Mouse (Mus musculus) myocyte (in vitro differentiated cells): ENCODE results near the gene Rgs6. TPM values are rescaled to one million over a fixed set of nuclear protein-coding genes. Genes with fewer than 3 reads are reported as not detected.

Source experiments
- H3K27me3 ChIP-seq: one replicate; pipeline ENCODE4 v1.6.1; 2011; ENCODE audit not compliant: control insufficient read depth, insufficient read depth, insufficient read length
- H3K36me3 ChIP-seq: one replicate; pipeline ENCODE4 v1.6.1; 2011; ENCODE audit not compliant: control insufficient read depth, insufficient read depth
- H3K4me2 ChIP-seq: one replicate; pipeline ENCODE4 v1.6.1; 2011; ENCODE audit warnings: low read depth, control low read depth
- H3K4me3 ChIP-seq: one replicate; pipeline ENCODE4 v1.5.1; 2011; ENCODE audit warnings: mild to moderate bottlenecking, control low read depth, moderate library complexity
- H3K79me2 ChIP-seq: one replicate; pipeline ENCODE4 v1.6.1; 2011; ENCODE audit not compliant: control insufficient read depth, insufficient read depth
- H3ac ChIP-seq: one replicate; pipeline ENCODE4 v1.6.1; 2011; ENCODE audit not compliant: control insufficient read depth, insufficient read length
- CEBPB ChIP-seq: IDR thresholded peaks from 2 replicates; pipeline ENCODE4 v1.6.1; 2011; ENCODE audit warnings: mild to moderate bottlenecking, moderate library complexity; ENCODE audit not compliant: poor library complexity, insufficient read depth, severe bottlenecking
- E2F4 ChIP-seq: IDR thresholded peaks from one replicate; pipeline ENCODE4 v1.6.1; 2011; ENCODE audit warnings: mild to moderate bottlenecking, control low read depth, moderate library complexity; ENCODE audit not compliant: insufficient read depth
- MAX ChIP-seq: IDR thresholded peaks from one replicate; pipeline ENCODE4 v1.6.1; 2011; ENCODE audit warnings: low read depth, mild to moderate bottlenecking, control low read depth
- MYOD1 ChIP-seq, 3 experiments: IDR thresholded peaks; one replicate each; pipeline ENCODE4 v1.6.1; 2011; ENCODE audit warnings: control low read depth in 2 of 3, low read depth in 2 of 3, mild to moderate bottlenecking in 2 of 3, moderate library complexity in 1 of 3; ENCODE audit not compliant: insufficient read length in 2 of 3, control insufficient read depth in 1 of 3
- MYOG ChIP-seq, 3 experiments: IDR thresholded peaks; one replicate each; pipeline ENCODE4 v1.6.1; 2011; ENCODE audit warnings: control low read depth in 2 of 3, low read depth in 2 of 3, mild to moderate bottlenecking in 2 of 3; ENCODE audit not compliant: insufficient read length in 2 of 3, control insufficient read depth in 1 of 3, insufficient read depth in 1 of 3
- POLR2A ChIP-seq: IDR thresholded peaks from one replicate; pipeline ENCODE4 v1.6.1; 2011; ENCODE audit warnings: low read depth, mild to moderate bottlenecking, control low read depth, moderate library complexity; ENCODE audit not compliant: insufficient read length
- POLR2AphosphoS2 ChIP-seq: IDR thresholded peaks from one replicate; pipeline ENCODE4 v1.6.1; 2011; ENCODE audit warnings: low read depth, control low read depth; ENCODE audit not compliant: insufficient read length
- REST ChIP-seq: IDR thresholded peaks from one replicate; pipeline ENCODE4 v1.6.1; 2011; ENCODE audit warnings: mild to moderate bottlenecking, control low read depth, moderate library complexity; ENCODE audit not compliant: insufficient read depth, insufficient read length
- SRF ChIP-seq: IDR thresholded peaks from one replicate; pipeline ENCODE4 v1.6.1; 2011; ENCODE audit warnings: low read depth; ENCODE audit not compliant: control insufficient read depth, insufficient read length
- TCF12 ChIP-seq: IDR thresholded peaks from one replicate; pipeline ENCODE4 v1.6.1; 2011; ENCODE audit warnings: mild to moderate bottlenecking, control low read depth; ENCODE audit not compliant: poor library complexity, insufficient read depth, severe bottlenecking
- TCF3 ChIP-seq: IDR thresholded peaks from one replicate; pipeline ENCODE4 v1.6.1; 2011; ENCODE audit warnings: low read depth, control low read depth; ENCODE audit not compliant: insufficient read length
- USF1 ChIP-seq: IDR thresholded peaks from one replicate; pipeline ENCODE4 v1.6.1; 2011; ENCODE audit warnings: low read depth, mild to moderate bottlenecking, control low read depth, moderate library complexity
- polyA plus RNA-seq: library from polyadenylated mRNA; unstranded; fragments of >200 nt; fragmentation: generic; extraction: Trizol; gene quantifications from one replicate; pipeline ENCODE4 v1.2.1, GENCODE M21; 2012; ENCODE audit warnings: missing spikeins

Rgs6 gene
- polyA plus RNA-seq, 1 experiment, result not detected

- H3K36me3 ChIP-seq, result no peaks in the 10 kb centered on the region
- H3ac ChIP-seq, result no peak overlapping the region
- no peak overlapping the region for H3K4me3 ChIP-seq
- TF ChIP-seq POLR2A (no peak), TCF3 (no peak), TCF12 (no peak), SRF (no peak), MYOD1 (IDR thresholded peaks at IDR 0.05; ENCODE audit: control insufficient read depth in 1 of 3, insufficient read length in 2 of 3, low read depth in 2 of 3) (no peak), MAX (no peak), E2F4 (no peak), MYOG (IDR thresholded peaks at IDR 0.05; ENCODE audit: control insufficient read depth in 1 of 3, insufficient read depth in 1 of 3, insufficient read length in 2 of 3, low read depth in 2 of 3) (no peak), REST (no peak), POLR2AphosphoS2 (no peak), CEBPB (no peak), USF1 (no peak)
- H3K4me2 ChIP-seq, result no peak overlapping the region
- H3K79me2 ChIP-seq, result no peaks in the 10 kb centered on the region
- no peaks in the 10 kb centered on the region for H3K27me3 ChIP-seq
These were observed 561.9 kb downstream of the Rgs6 start for GRCm38 (mm10) chr12:83150030-83150429.

- Histone ChIP-seq H3K27me3 (no peaks in the 10 kb centered on the region), H3K36me3 (no peaks in the 10 kb centered on the region), H3K4me3 (no peak overlapping the region), H3K4me2 (no peak overlapping the region), H3K79me2 (no peaks in the 10 kb centered on the region), H3ac (no peak overlapping the region)
- TF ChIP-seq REST, result no peak
- TF ChIP-seq MYOG (IDR thresholded peaks at IDR 0.05; ENCODE audit: control insufficient read depth in 1 of 3, insufficient read depth in 1 of 3, insufficient read length in 2 of 3, low read depth in 2 of 3), result no peak
- TF ChIP-seq TCF12, result no peak
- TF ChIP-seq POLR2A, result no peak
- no peak for TF ChIP-seq MAX
- no peak for TF ChIP-seq MYOD1 (IDR thresholded peaks at IDR 0.05; ENCODE audit: control insufficient read depth in 1 of 3, insufficient read length in 2 of 3, low read depth in 2 of 3)
These were observed 562.7 kb downstream of the Rgs6 start for GRCm38 (mm10) chr12:83150813-83151212.

- Histone ChIP-seq H3K36me3 (no peaks in the 10 kb centered on the region), H3K79me2 (no peaks in the 10 kb centered on the region), H3ac (no peak overlapping the region), H3K27me3 (no peaks in the 10 kb centered on the region), H3K4me2 (no peak overlapping the region), H3K4me3 (no peak overlapping the region)
- TF ChIP-seq TCF12 (no peak), TCF3 (no peak), CEBPB (no peak), POLR2A (no peak), USF1 (no peak), E2F4 (no peak), MYOG (IDR thresholded peaks at IDR 0.05; ENCODE audit: control insufficient read depth in 1 of 3, insufficient read depth in 1 of 3, insufficient read length in 2 of 3, low read depth in 2 of 3) (no peak), MAX (no peak), POLR2AphosphoS2 (no peak), REST (no peak), SRF (no peak)
These were observed 563.4 kb downstream of the Rgs6 start for GRCm38 (mm10) chr12:83151474-83151873.

GRCm38 (mm10) chr12:83160211-83160610 lies 572.1 kb downstream of the Rgs6 start:
- no peak for TF ChIP-seq TCF12
- TF ChIP-seq CEBPB, result no peak
- TF ChIP-seq REST, result no peak
- TF ChIP-seq USF1, result no peak
- TF ChIP-seq TCF3, result no peak
- TF ChIP-seq POLR2A, result no peak
- H3K27me3 ChIP-seq, result no peaks in the 10 kb centered on the region
- H3ac ChIP-seq, result no peak overlapping the region
- no peaks in the 10 kb centered on the region for H3K36me3 ChIP-seq
- no peaks in the 10 kb centered on the region for H3K79me2 ChIP-seq
- H3K4me3 ChIP-seq, result no peak overlapping the region
- no peak overlapping the region for H3K4me2 ChIP-seq

GRCm38 (mm10) chr12:83160700-83161099 lies 572.6 kb downstream of the Rgs6 start:
- Histone ChIP-seq H3ac (no peak overlapping the region), H3K79me2 (no peaks in the 10 kb centered on the region), H3K4me2 (no peak overlapping the region), H3K4me3 (no peak overlapping the region), H3K36me3 (no peaks in the 10 kb centered on the region), H3K27me3 (no peaks in the 10 kb centered on the region)
- TF ChIP-seq POLR2A, result no peak
- no peak for TF ChIP-seq POLR2AphosphoS2
- TF ChIP-seq E2F4, result no peak
- no peak for TF ChIP-seq TCF12
- no peak for TF ChIP-seq SRF
- no peak for TF ChIP-seq USF1
- no peak for TF ChIP-seq CEBPB
- TF ChIP-seq REST, result no peak
- no peak for TF ChIP-seq MYOG (IDR thresholded peaks at IDR 0.05; ENCODE audit: control insufficient read depth in 1 of 3, insufficient read depth in 1 of 3, insufficient read length in 2 of 3, low read depth in 2 of 3)
- no peak for TF ChIP-seq TCF3
- TF ChIP-seq MYOD1 (IDR thresholded peaks at IDR 0.05; ENCODE audit: control insufficient read depth in 1 of 3, insufficient read length in 2 of 3, low read depth in 2 of 3), result no peak
